Mouse (Mus musculus) c-Kit-positive CD71-negative TER-119-negative erythroid progenitor cells, embryonic 14.5 days (primary cell): ENCODE data around the gene Rab43.
A peak's percentile ranks its signal among the peaks of the same experiment; 100 is the strongest.

Source experiments
- DNase-seq: peaks from one replicate; pipeline ENCODE4 v3.0.0-alpha.2; 2013; ENCODE audit warnings: low read depth

The Rab43 gene

DNA sequence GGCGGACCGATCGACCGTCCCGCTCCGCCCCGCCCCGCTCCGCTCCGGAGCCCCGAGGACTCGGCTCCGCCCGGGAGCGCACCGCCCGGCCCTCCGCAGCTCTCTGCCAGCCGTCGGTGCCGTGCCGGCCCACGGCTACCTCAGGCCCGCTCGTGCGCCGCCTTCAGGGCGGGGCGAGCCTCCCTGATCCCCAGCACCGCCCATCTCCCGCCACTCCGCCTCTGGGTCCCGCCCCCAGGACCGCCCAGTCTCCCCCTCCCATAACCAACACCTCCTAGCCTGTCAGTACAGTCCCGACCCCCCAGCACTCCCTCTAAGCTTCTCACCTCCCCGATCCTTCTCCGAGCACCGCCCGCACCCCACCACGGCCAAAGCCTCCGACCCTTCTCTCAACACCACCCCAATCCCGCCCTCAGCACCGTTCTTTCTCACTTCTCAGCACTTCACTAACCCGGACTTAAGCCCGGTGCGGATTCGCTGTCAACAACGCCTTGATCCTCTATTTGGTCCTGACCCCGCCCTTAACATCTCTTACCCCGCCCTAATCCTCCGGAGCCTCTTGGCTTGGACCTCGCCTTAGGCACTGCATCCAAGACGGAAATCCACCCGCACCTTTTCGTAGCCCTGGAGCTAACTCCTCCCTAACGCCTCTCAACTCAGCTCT is at the start of gene Rab43:
Gene Rab43 (minus strand): TSS at position 490 of the 664 bp plus-strand sequence.
- peak; percentile 79 for DNase-seq

DNA sequence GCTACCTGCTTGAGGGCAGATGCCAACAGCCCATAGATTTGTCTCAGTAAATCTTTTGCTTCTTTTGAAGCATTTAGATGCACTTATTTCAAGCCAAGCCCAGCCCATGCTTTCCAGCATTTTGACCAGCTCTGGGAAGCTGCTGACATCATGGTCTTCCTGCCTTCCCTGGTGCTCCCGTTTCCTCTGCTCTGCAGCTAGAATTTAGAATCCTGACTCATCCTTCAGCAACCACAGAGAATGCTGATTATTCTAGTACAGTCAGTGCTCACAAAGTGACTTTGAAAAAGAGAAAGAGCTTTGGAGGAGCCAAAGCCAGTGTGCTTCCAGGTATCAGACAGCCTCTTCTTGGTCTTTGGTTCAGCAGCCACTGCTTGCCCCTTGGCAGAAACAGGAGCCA is 45.1 kb upstream of the Rab43 start:
- no peak for DNase-seq

DNA sequence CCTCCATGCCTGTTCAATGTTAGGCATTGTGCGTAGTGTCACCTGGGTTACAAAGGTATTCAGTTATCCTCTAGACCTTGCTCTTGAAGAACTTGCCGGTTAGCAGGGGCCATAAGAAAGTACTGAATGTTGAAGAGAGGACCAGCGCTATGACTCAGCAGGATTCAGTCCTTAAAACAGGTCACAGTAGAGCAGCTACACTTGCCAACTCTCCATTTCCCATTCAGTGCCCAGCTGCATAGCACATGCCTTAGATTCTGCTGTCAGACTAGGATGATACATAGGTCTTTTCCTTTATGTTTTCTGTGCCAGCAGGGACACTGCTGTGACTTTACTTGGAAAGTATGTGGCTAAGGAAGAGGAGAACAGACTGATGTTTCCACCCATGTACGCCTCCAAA is 41.5 kb upstream of the Rab43 start:
- no peak for DNase-seq

DNA sequence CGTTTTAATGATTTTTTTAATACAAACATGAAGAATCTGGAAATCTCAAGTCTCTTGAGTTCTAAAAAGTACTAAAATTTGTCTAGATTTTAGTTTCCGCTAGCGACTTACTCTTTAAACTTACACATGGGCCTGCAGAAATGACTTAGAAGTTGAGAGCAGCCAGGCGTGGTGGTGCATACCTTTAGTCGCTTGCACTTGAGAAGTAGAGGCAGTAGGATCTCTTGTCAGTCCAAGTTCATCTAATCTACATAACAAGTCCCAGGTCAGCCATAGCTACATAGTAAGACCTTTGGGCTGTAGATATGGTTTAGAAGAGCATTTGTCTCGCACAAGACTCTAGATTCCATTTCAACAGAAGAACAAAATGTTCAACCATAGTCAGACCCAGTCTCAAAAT is 39.9 kb upstream of the Rab43 start:
- DNase-seq, result no peak

DNA sequence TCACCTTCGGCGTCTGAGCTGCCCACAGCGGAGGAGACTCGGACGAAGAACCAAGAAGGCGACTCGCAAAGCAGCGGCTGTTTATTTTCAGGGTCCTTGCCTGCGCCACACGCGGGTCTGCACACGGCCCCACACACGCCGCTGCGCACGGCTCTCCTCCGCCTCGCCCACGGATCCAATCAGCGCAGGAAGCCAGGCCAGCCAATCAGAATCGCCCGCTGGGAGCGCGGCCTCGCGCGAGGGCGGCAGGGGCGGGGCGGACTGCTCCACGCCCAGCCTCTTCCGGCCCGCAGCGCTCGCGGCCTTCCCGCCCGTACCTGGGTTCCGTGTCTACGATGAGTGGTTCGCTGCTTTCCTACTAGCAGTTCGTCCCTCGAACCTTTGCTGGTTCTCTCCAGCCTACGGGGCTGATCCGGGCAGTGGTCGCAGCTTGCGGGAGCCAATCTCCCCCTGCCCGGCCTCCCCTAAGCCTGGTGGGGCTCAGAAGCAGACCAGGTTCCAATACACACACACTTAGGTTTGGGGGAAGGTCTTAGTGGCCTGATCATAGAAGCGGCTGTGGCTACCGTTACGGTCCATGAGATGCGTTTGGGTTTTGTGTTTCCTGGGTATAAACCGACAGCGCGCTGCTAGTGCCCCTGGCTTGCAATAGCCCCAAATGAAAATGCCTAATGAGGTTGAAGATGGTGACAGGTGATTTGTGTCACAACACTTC is 39.1 kb upstream of the Rab43 start, which contains the start of gene Cnbp:
Gene Cnbp (minus strand): TSS at position 207 of the 715 bp plus-strand sequence.
- DNase-seq, result peak; percentile 95

DNA sequence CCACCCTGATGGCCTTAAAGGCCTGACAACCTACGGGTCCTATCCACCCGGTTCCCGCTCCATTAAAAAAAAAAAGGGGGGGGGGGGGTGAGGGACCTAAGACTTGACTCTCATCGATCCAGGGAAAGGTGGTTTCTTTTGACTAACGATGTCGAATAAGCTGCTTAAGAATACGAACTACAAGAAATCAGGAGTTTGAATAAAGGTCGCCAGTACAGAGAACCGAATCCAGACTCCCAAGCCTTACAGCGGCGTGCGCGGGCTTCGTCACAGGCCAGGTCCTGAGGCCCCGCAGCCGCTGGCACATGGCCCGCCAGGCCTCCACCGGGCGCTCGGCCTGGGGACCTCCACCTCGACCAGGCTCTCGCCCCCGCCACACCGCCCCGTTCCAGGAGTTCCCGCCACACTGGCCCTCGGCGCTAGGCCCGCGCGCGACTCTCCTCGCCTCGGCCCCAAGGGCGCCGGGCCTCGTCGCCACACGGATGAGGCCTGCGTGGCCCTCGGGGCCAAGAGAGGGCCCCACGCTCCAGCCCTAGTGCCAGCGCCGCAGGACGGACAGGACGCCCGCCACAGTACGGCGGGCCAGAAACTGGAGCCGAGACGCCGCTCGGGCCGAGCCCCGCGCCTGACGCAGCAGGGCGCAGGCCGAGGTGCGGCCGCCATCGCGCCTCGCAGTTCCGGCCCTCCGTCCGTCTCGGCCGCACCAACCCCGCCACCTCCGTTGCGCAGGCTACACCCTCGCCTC is 38.4 kb upstream of the Rab43 start:
- DNase-seq, result no peak

DNA sequence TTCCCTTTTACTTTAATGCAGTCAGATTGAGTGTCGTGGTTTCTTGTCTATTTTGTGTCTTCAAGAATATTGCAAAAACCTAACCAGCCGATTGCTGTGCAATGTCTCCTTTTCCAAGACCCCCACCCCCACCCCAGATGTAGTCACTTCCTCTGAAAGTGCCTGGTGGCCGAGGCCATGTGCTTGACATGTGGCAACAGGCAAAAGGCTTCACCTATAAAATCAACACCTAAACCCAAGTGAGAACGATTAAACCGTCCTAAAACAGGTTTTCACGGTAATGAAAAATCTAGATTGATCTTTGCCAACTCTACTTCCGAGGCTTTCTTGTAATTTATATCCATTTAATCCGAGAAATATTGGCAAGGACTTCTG is 37.8 kb upstream of the Rab43 start:
- no peak for DNase-seq

DNA sequence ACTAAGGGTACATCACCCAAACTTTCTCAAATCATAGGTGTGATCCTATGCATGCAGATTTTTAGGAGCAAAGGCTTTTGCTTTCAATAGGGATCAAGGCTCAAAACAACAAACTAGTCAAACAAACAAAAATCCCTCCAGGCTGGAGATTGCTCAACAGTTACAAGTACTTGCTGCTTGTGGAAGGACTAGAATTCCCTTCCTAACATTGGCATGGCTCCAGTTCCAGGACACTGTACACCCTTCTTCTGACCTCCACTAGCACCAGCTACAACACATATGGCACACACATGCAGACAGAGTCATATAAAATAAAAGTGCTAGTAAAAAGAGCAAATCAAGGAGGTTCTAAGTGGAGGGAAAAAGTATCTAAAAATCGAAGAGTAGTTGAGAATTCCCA is 34.8 kb upstream of the Rab43 start:
- DNase-seq, result no peak

DNA sequence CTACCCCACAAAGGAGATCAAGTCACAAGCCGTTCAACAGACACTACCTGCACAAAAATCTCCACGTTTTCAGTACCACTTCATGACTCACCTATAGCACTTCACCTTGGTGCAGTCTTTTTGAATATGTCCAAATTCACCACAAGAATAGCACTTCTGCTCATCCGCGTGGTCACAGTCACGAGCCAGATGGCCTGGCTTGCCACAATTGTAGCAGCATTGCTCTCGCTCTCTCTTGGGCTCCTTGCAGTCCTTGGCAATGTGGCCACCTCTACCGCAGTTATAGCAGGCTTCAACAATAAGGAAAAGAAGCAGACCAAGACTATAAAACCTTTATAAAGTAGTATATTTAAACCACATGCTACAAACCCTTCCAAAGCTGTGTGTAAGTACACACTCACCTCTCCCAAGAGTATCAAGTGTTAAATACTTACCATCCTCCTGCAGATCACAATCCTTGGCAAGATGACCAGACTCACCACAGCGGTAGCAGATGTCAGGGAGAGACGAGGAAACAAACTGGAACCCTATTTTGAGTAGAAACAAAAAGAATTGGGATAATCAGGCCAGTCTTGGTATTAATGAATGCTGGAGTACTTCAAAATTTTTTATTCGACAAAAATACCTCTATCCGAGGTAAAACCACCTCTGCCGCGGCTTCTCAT is 33.2 kb upstream of the Rab43 start:
- DNase-seq, result no peak

DNA sequence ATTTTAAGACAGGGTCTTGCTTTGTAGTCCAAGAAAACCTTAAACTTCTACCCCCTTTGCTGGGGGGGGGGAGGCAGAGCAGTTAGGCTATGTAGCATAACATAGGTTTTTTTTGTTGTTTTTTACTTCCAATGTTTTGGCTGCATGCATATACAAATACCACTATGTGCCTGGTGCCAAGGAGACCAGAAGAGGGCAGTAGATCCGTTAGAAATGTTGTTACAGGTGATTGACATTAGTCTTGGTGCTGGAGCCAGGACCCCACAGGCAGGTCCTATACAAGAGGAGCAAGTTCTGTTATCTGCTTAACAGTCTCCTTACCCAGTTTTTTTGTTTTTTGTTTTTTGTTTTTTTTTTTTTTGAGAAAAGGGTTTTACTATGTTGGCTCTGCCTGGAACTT is 30.3 kb upstream of the Rab43 start:
- DNase-seq, result no peak

DNA sequence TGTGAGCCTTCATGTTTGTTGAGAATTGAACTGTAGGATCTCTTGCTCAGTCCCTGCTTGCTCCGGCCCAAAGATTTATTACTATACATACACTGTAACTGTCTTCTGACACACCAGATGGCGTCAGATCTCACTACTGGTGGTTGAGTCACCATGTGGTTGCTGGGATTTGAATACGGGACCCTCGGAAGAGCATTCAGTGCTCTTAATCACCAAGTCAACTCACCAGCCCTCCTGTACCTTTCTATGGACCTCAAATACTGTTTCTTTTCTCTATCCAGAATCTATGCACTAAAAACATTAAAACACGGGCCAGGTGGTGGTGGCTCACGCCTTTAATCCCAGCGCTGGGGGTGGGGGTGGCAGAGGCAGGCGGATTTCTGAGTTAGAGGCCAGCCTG is 29.7 kb upstream of the Rab43 start:
- DNase-seq, result no peak

DNA sequence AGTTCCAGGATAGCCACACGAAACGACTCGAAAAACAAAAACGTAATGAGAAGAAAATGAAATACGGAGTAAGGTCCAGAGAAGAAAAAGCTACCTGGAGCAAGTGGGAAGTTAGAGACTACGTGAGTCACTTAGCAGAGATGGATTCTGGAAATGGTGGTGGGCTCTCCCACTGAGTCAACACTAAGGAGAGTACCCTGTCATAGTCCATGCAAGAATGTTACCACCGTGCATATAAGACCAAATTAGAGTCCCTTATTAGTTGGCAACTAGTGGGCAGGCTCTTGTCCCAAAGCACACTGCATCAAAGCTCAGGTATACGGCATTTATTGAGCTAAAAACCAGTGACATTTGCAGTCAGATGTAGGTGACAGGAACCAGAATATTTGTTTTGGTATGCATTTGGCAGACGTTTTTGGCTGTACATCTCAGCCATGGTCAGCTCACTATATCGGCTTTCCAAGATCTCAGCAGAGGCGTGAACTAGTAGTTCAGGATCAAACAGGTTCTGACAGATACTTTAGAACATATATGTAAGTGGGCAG is 27.9 kb upstream of the Rab43 start:
- DNase-seq, result no peak

DNA sequence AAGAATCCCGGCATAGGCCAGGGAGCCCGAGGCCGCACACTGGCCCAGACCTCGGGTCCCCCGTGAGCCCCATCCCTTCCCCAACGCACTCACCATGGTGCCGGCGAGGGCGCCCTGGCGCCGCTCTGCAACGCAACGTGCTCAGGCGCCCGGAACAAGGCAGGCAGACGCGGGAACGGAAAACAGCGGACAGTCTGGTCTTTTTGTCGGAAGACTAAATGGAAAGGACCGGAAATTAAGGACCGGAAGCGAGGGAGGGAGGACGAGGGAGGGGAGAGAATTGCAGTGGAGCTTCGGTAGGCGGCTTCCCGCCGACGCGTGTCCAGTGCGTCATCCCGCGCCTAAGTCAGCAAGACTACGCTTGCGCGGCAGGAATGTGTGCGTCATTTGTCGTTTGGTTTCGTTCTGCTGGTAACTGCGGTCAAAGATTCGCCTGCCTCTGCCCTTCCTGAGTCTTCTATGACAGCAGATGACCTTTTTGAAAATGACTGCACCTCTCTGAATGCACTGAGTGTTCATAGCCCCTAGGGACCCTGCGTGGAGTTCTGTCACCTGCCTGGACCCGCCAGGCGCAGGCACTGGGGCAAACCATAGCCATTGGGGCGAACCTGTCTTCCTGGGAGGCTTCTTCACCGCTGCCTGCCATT is 26.7 kb upstream of the Rab43 start, which contains the start of gene Isy1:
Gene Isy1 (minus strand): TSS at position 248 of the 647 bp plus-strand sequence.
- DNase-seq, result peak; percentile 99

DNA sequence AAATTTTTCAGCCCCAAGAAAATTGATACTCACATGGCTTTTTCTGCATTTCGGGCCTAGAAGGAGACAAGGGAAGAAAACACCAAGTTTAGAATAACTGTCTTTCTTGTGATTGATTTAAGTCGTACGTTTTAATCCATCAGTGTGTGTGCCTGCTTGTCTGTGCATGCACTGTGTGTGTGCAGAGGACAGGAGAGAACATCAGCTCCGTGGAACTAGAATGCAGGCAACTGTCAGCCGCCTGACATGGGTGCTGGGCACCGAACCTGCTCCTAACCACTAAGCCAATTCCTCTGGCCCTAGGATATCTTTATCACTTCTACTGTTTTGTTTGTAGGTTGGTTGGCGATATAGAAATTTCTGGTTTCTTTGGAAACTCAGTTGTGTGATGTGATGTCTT is 23.7 kb upstream of the Rab43 start, which contains the start of gene Gm45140:
Gene Gm45140 (minus strand): TSS at position 101 of the 400 bp plus-strand sequence.
- DNase-seq, result no peak

DNA sequence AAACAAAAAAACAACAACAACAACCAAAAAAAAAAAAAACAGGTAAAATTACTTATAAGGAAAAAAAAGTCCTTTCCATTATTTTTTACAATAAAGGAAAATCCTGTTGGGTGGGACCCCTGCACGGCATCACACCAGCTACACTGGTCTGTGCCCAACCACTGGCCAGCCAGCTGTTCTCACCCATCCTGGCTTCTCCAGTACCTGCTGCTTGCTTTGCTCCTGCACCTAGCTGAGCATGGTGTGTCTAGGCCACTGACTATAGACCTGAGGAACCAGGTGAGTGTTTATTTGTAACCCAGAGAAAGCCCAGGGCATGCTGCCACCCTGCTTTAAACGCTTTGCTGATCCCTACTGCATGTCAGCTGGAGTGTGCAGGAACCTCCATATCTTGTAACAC is 8.4 kb upstream of the Rab43 start:
- no peak for DNase-seq

DNA sequence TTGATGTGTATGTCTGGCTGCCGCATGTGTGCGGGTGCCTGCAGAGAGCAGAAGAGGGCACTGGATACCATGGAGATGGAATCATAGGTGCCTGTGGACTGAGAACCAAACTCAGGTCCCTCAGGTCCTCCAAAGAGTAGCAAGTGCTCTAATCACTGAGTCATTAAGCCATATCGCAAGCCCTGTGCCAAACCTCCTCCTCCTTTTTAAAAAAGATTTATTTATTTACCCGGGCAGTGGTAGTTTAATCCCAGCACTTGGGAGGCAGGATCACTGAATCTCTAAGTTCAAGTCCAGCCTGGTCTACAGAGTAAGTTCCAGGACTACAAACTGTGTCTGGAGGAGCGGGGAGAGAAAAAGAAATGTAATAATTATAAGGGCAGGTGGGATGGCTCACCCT is 2.5 kb upstream of the Rab43 start:
- no peak for DNase-seq

DNA sequence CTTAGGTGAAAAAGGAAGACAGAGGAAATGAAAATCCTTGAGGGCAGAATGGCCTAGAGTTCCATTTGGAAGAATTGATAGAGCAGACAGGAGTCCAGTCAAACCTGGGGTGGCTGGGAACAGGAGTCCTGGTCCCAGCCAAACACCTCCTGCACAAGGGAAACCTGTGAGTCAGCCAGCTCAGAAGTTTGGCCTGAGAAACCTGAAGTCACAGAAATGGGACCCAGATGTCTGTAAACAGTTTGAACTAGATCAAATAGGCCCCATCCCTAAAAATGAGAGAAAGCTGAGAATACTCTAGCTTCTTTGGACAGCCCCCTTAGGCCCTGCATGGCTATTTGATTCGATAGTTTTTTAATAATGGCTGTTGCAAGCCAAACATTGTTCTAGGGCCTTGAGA is 692 bp upstream of the Rab43 start:
- DNase-seq, result no peak

DNA sequence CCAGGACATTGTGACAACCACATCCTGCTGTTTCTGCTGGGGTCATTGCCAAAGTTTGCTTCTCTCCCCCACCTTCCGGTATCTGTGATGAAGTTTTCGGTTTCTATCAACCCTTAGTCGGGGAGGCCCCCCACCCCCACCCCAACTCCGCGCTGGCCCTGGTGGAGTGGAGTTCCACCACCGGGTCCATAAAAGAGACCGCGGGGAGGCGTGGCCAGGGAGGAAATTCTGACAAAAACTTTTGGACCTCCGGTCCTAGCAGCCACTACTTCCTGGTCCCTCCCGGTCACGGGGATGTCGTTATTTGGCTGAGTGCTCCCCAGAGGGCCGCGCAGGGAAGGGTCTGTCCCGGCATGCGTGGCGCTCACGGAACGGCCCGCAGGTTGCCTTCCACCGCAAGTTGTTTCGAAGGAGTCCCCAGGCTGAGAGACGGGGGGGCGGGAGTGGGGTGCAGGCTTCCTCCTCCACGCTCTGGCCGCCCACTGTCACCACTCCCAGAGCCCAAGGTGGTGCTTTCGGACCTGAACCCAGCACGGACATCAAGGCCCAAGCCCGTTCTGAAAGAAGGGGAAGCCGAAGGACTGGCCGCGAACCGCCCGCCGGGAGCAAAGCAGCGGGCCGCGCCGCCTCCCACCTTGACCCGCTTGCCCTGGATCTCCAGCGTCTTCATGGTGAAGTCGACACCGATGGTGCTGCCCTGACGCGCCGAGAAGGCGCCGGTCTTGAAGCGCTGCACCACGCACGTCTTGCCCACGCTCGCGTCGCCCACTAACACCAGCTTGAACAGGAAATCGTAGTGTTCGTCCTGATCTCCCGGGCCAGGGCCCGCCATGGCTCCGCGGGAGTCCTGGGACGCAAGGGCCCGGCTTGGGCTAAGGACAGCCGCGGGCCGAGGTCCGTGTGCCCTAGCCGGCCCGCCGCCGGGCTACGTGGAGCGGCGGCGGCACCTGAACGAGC is 973 bp downstream of the Rab43 start:
- DNase-seq, result no peak

DNA sequence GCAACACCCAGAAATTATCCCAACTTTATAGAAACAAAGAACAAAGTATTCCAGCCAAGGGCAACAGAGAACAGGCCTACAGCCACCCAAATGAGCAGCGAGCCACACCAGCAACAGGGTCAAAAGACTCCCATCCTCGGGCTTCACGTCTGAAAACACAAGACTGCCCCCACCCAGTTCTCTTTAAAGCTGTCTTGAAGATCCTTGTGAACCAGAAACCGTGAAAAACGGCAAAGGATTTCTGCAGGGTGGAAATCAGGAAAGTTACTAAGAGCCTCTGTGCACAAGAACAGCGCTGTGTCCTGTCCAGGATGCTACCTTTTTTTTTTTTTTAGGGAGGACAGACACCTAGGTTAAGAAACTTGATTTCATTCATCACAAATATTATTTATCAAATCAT is 1.7 kb downstream of the Rab43 start:
- no peak for DNase-seq

DNA sequence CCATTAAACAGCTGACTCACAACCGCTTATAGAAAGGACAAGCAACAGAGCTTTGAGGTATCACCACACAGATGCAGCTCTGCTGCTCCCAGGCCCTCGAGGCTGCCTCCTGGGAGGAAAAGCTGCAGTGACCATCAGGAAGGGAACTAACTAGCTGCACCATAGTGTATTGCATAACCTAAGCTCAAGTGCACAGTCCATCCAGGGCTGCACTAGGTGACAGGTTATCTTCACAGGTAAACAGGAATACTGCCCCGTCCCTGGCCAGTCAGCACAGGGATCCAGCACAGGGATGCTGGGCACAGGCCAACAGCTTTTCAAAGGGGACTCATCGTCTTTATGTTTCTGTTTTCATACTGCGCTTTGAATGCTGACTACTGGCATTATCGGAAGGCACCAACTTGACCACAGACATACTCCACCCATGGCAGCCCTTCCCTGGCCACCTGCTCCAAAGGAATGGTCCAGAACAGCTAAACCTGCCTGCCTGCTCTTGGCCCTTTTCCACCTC is 2.3 kb downstream of the Rab43 start:
- DNase-seq, result no peak
